Mouse (Mus musculus) spleen, adult 10 weeks (tissue): ENCODE measurements around the gene Hsf2bp. TPM values are rescaled to one million over a fixed set of nuclear protein-coding genes. Genes with fewer than 3 reads are reported as not detected.

ENCODE experiments used
- polyA plus RNA-seq: library from polyadenylated mRNA; stranded (reverse); fragments of 350-450 nt; fragmentation: Illumina TruSeq; extraction: RNeasy Lipid Tissue Mini Kit (QIAGEN cat#74804); gene quantifications from one replicate; pipeline ENCODE4 v1.2.3, GENCODE M21; 2015; ENCODE audit warnings: low replicate concordance; ENCODE audit not compliant: insufficient read depth

Gene Hsf2bp
- not detected for polyA plus RNA-seq

GRCm38 (mm10) chr17:32035609-32036508, at the start of gene Hsf2bp, which contains the start of gene Rrp1b:
Hsf2bp (minus strand) TSS chr17:32036349.
Rrp1b (plus strand) TSS chr17:32036100.

Other genes with a start within 250 kb of the Hsf2bp start
- 18.5 TPM for gene Sik1, start 180.5 kb downstream of the Hsf2bp start, polyA plus RNA-seq
- gene Rrp1b, start 249 bp downstream of the Hsf2bp start, polyA plus RNA-seq: 23.5 TPM
- 2.9 TPM for gene Notch3, start 130.5 kb upstream of the Hsf2bp start, polyA plus RNA-seq
- 0.98 TPM for gene Ephx3, start 153.2 kb upstream of the Hsf2bp start, polyA plus RNA-seq
- gene Brd4, start 248.4 kb upstream of the Hsf2bp start, polyA plus RNA-seq: 61.0 TPM